Mouse (Mus musculus) large intestine, adult 2 months (tissue): ENCODE data around the gene Brinp1. TPM values are rescaled to one million over a fixed set of nuclear protein-coding genes. Genes with fewer than 3 reads are reported as not detected.

Experiments
- DNase-seq: peaks from one replicate; pipeline ENCODE4 v3.0.0-alpha.2; 2012; ENCODE audit warnings: low read depth, low spot score
- WGBS: fragments of 180-500 bp; shearing (Covaris S2); methylation state at CpG from one replicate; pipeline ENCODE4 v1.1.7; 2018; 5-methylcytosine and 5-hydroxymethylcytosine counted together
- polyA plus RNA-seq: library from polyadenylated mRNA; depleted of rRNA; stranded (reverse); fragments of >200 nt; gene quantifications from 2 replicates; pipeline ENCODE4 v1.2.3, GENCODE M21; 2012; rRNA removed

Brinp1 gene
- 0.08 and 0.12 TPM in 2 replicates for polyA plus RNA-seq

GRCm38 (mm10) chr4:68954322-68954901 is at the start of gene Brinp1:
Gene Brinp1, minus strand, starts transcription at chr4:68954397.
- no peak for DNase-seq
- WGBS: 6% methylated on average over 33 of the region's 33 CpGs

- 58% methylated on average over 2 of the region's 2 CpGs for WGBS
- DNase-seq: no peak
These were observed 3.1 kb upstream of the Brinp1 start for GRCm38 (mm10) chr4:68957265-68957664.

GRCm38 (mm10) chr4:68955621-68956020 is 1.4 kb upstream of the Brinp1 start:
- WGBS: 11% methylated on average over 4 of the region's 4 CpGs
- DNase-seq: no peak

GRCm38 (mm10) chr4:68953667-68954321 is 403 bp downstream of the Brinp1 start:
- WGBS: 4% methylated on average over 40 of the region's 40 CpGs
- no peak for DNase-seq

GRCm38 (mm10) chr4:68953131-68953551 is 1.1 kb downstream of the Brinp1 start:
- WGBS: 22% methylated on average over 8 of the region's 8 CpGs
- no peak for DNase-seq

GRCm38 (mm10) chr4:68950556-68950955 is 3.6 kb downstream of the Brinp1 start:
- DNase-seq: no peak
- WGBS: 9% methylated on average over 2 of the region's 2 CpGs

GRCm38 (mm10) chr4:68942938-68943337 is 11.3 kb downstream of the Brinp1 start:
- no peak for DNase-seq
- WGBS: 72% methylated on average over 2 of the region's 2 CpGs

GRCm38 (mm10) chr4:68930022-68930421 is 24.2 kb downstream of the Brinp1 start:
- WGBS: 65% methylated on average over 3 of the region's 3 CpGs
- DNase-seq: no peak

GRCm38 (mm10) chr4:68926091-68926490 is 28.1 kb downstream of the Brinp1 start:
- WGBS: 76% methylated on average over 2 of the region's 2 CpGs
- no peak for DNase-seq

- DNase-seq: no peak
- 29% methylated on average over 1 of the region's 1 CpGs for whole genome bisulfite sequencing
These were observed 31.3 kb downstream of the Brinp1 start for GRCm38 (mm10) chr4:68922944-68923343.

- WGBS: 82% methylated on average over 1 of the region's 1 CpGs
These were observed 31.7 kb downstream of the Brinp1 start for GRCm38 (mm10) chr4:68922504-68922903.

GRCm38 (mm10) chr4:68920127-68920526 is 34.1 kb downstream of the Brinp1 start:
- 69% methylated on average over 3 of the region's 3 CpGs for WGBS

More at GRCm38 (mm10) chr4:68922504-68922903, 31.7 kb downstream of the Brinp1 start:
- DNase-seq: no peak

GRCm38 (mm10) chr4:68910942-68911341 is 43.3 kb downstream of the Brinp1 start:
- no peak for DNase-seq
- WGBS: 50% methylated on average over 3 of the region's 3 CpGs

More at GRCm38 (mm10) chr4:68920127-68920526, 34.1 kb downstream of the Brinp1 start:
- no peak for DNase-seq

- DNase-seq: no peak
- WGBS: 76% methylated on average over 11 of the region's 11 CpGs
These were observed 47.6 kb downstream of the Brinp1 start for GRCm38 (mm10) chr4:68906417-68907210.

- WGBS: 82% methylated on average over 4 of the region's 4 CpGs
- no peak for DNase-seq
These were observed 63.7 kb downstream of the Brinp1 start for GRCm38 (mm10) chr4:68890526-68890925.

GRCm38 (mm10) chr4:68886276-68886675 is 67.9 kb downstream of the Brinp1 start:
- 82% methylated on average over 2 of the region's 2 CpGs for WGBS

GRCm38 (mm10) chr4:68872028-68872427 is 82.2 kb downstream of the Brinp1 start:
- DNase-seq: no peak

More at GRCm38 (mm10) chr4:68886276-68886675, 67.9 kb downstream of the Brinp1 start:
- DNase-seq: no peak

GRCm38 (mm10) chr4:68865135-68865767 is 88.9 kb downstream of the Brinp1 start:
- WGBS: 72% methylated on average over 4 of the region's 4 CpGs
- no peak for DNase-seq

GRCm38 (mm10) chr4:68864668-68865067 is 89.5 kb downstream of the Brinp1 start:
- WGBS: 94% methylated on average over 2 of the region's 2 CpGs
- DNase-seq: no peak

- 18% methylated on average over 1 of the region's 1 CpGs for WGBS
- DNase-seq: no peak
These were observed 97.3 kb downstream of the Brinp1 start for GRCm38 (mm10) chr4:68856868-68857267.
